Mouse (Mus musculus) embryonic facial prominence, embryonic 10.5 days (tissue): ENCODE measurements at regions not wholly inside any gene's neighbourhood (a gene's known extent, or its start where the extent isn't known, plus 50 kb on each side); places are given as distances from the start of the nearest gene placed in this dataset.

Experiments
- DNase-seq: peaks from one replicate; pipeline ENCODE4 v3.0.0-alpha.2; 2017; ENCODE audit warnings: low spot score
- H3K27ac ChIP-seq: fragments of 300-500 bp; sonication (generic); replicated peaks from 2 replicates; pipeline ENCODE4 v1.5.1; 2016; ENCODE audit warnings: mild to moderate bottlenecking
- H3K27me3 ChIP-seq: fragments of 300-500 bp; sonication (generic); replicated peaks from 2 replicates; pipeline ENCODE4 v1.6.1; 2016; ENCODE audit warnings: low read depth, mild to moderate bottlenecking; ENCODE audit not compliant: poor library complexity, severe bottlenecking
- H3K36me3 ChIP-seq: fragments of 300-500 bp; sonication (generic); replicated peaks from 2 replicates; pipeline ENCODE4 v1.6.1; 2016; ENCODE audit warnings: mild to moderate bottlenecking, moderate library complexity
- H3K4me1 ChIP-seq: fragments of 300-500 bp; sonication (generic); 2 replicates; pipeline ENCODE4 v1.6.1; 2016
- H3K4me3 ChIP-seq: fragments of 300-500 bp; sonication (generic); 2 replicates; pipeline ENCODE4 v1.5.1; 2016; ENCODE audit warnings: mild to moderate bottlenecking, moderate library complexity
- H3K9me3 ChIP-seq: fragments of 300-500 bp; sonication (generic); 2 replicates; pipeline ENCODE4 v1.6.1; 2016; ENCODE audit warnings: mild to moderate bottlenecking
- WGBS: fragments of 180-500 bp; shearing (Covaris S2); methylation state at CpG from one replicate; pipeline ENCODE4 v1.1.7; 2016; 5-methylcytosine and 5-hydroxymethylcytosine counted together

- H3K36me3 ChIP-seq, result no peaks in the 10 kb centered on the region
- no peaks in the 10 kb centered on the region; the same call in 1 of the 2 replicates for H3K27me3 ChIP-seq
- H3K27ac ChIP-seq, result no peak overlapping the region
- WGBS, result 81% methylated on average over 1 of the region's 1 CpGs
- H3K4me1 ChIP-seq, result peaks cover 8% of the 10 kb centered on the region
- no peaks in the 10 kb centered on the region for H3K9me3 ChIP-seq
- no peak for DNase-seq
- no peak overlapping the region for H3K4me3 ChIP-seq
Measured at GRCm38 (mm10) chr13:43852888-43853287, 68.3 kb downstream of the Cd83 start.

GRCm38 (mm10) chr13:43854973-43855372, 70.4 kb downstream of the Cd83 start:
- H3K4me3 ChIP-seq, result no peak overlapping the region
- 90% methylated on average over 2 of the region's 2 CpGs for WGBS
- no peaks in the 10 kb centered on the region for H3K36me3 ChIP-seq
- peaks cover 3% of the 10 kb centered on the region for H3K4me1 ChIP-seq
- no peaks in the 10 kb centered on the region for H3K9me3 ChIP-seq
- DNase-seq, result no peak
- H3K27ac ChIP-seq, result no peak overlapping the region
- no peaks in the 10 kb centered on the region for H3K27me3 ChIP-seq

DNA sequence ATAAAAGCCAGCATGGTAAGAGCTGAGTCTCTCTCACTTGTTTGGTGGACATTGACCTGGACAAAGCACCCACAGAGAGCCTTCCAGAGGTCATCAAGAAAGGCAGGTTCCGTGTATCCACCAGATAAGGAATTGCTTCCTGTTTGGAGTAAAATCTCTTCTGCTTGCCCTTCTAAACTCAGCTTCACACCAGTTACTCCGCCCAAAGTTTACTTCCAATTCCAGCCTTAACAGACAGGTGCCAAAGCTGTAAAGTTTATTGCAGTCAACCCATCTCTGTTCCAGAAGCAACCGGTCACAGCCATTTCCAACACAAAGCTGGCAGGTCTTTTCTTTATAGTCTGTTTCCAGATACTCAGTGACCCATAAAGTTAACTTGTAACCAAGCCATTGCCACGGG, 76.4 kb downstream of the Cd83 start:
- H3K9me3 ChIP-seq, result no peaks in the 10 kb centered on the region

GRCm38 (mm10) chr13:43861424-43861823, 76.8 kb downstream of the Cd83 start:
- H3K4me1 ChIP-seq, result peaks cover 26% of the 10 kb centered on the region
- no peak for DNase-seq
- 80% methylated on average over 7 of the region's 7 CpGs for WGBS

More for the DNA sequence above, 76.4 kb downstream of the Cd83 start:
- DNase-seq, result no peak
- H3K27me3 ChIP-seq, result peaks cover 30% of the 10 kb centered on the region
- peaks cover 24% of the 10 kb centered on the region for H3K4me1 ChIP-seq
- 73% methylated on average over 4 of the region's 4 CpGs for WGBS
- H3K27ac ChIP-seq, result no peak overlapping the region
- no peak overlapping the region for H3K4me3 ChIP-seq
- no peaks in the 10 kb centered on the region for H3K36me3 ChIP-seq

GRCm38 (mm10) chr13:43862056-43862455, 77.5 kb downstream of the Cd83 start:
- Histone ChIP-seq H3K27me3 (peaks cover 41% of the 10 kb centered on the region), H3K36me3 (no peaks in the 10 kb centered on the region), H3K4me3 (no peak overlapping the region), H3K27ac (no peak overlapping the region), H3K4me1 (peaks cover 26% of the 10 kb centered on the region), H3K9me3 (no peaks in the 10 kb centered on the region)
- no peak for DNase-seq
- 78% methylated on average over 5 of the region's 5 CpGs for WGBS

More at GRCm38 (mm10) chr13:43861424-43861823, 76.8 kb downstream of the Cd83 start:
- peaks cover 35% of the 10 kb centered on the region for H3K27me3 ChIP-seq
- H3K9me3 ChIP-seq, result no peaks in the 10 kb centered on the region
- no peak overlapping the region for H3K4me3 ChIP-seq
- no peak overlapping the region for H3K27ac ChIP-seq
- no peaks in the 10 kb centered on the region for H3K36me3 ChIP-seq

- Histone ChIP-seq H3K9me3 (no peaks in the 10 kb centered on the region), H3K27me3 (peaks cover 46% of the 10 kb centered on the region), H3K27ac (no peak overlapping the region), H3K4me1 (peaks cover 26% of the 10 kb centered on the region), H3K36me3 (no peaks in the 10 kb centered on the region), H3K4me3 (no peak overlapping the region)
- DNase-seq, result no peak
- 92% methylated on average over 6 of the region's 6 CpGs for WGBS
Measured at GRCm38 (mm10) chr13:43862586-43862985, 78.0 kb downstream of the Cd83 start.

DNA sequence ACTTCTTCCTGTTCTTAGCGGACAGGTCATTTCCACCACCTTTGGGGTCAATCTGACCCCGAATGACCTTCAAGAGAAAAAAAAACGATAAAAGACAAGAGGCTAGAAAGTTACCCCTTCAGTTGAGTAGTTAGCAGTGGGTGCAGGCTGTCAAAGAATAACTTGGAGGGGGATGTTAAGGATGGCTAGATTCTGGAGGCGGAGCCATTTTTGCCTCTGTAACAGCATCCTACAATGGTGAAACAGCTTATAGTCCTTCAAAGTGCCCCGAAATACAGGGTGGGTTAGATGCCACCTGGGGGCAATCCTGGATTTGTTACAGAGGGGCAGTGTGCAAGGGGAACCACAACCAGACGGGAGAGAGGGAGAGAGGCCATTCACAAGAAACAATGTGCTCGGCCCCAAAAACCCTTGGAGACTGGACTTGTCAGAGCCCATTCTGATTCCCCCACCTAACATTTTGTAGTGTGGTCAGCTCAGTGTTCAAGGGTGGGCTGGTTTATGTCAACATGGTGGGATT, 79.1 kb downstream of the Cd83 start:
- peaks cover 47% of the 10 kb centered on the region for H3K27me3 ChIP-seq
- DNase-seq, result no peak
- H3K27ac ChIP-seq, result peak overlapping the region; percentile 83
- peak overlapping the region; percentile 50 for H3K4me3 ChIP-seq
- 68% methylated on average over 7 of the region's 7 CpGs for WGBS
- no peaks in the 10 kb centered on the region for H3K36me3 ChIP-seq
- H3K9me3 ChIP-seq, result no peaks in the 10 kb centered on the region
- peaks cover 26% of the 10 kb centered on the region for H3K4me1 ChIP-seq

- 1% methylated on average over 35 of the region's 35 CpGs for WGBS
- DNase-seq, result peak; percentile 100
- peak overlapping the region; percentile 83 for H3K27ac ChIP-seq
- H3K27me3 ChIP-seq, result peaks cover 53% of the 10 kb centered on the region
- peaks cover 31% of the 10 kb centered on the region for H3K4me1 ChIP-seq
- peak overlapping the region; percentile 50 for H3K4me3 ChIP-seq
- no peaks in the 10 kb centered on the region for H3K36me3 ChIP-seq
- no peaks in the 10 kb centered on the region for H3K9me3 ChIP-seq
Measured at GRCm38 (mm10) chr13:43864153-43864861, 79.7 kb downstream of the Cd83 start.

GRCm38 (mm10) chr13:43865036-43865435, 80.5 kb downstream of the Cd83 start:
- Histone ChIP-seq H3K27ac (peak overlapping the region; percentile 83), H3K4me3 (peak overlapping the region; percentile 50), H3K36me3 (no peaks in the 10 kb centered on the region), H3K4me1 (peaks cover 32% of the 10 kb centered on the region), H3K27me3 (peaks cover 55% of the 10 kb centered on the region), H3K9me3 (no peaks in the 10 kb centered on the region)
- 2% methylated on average over 20 of the region's 20 CpGs for WGBS
- DNase-seq, result peak; percentile 82

DNA sequence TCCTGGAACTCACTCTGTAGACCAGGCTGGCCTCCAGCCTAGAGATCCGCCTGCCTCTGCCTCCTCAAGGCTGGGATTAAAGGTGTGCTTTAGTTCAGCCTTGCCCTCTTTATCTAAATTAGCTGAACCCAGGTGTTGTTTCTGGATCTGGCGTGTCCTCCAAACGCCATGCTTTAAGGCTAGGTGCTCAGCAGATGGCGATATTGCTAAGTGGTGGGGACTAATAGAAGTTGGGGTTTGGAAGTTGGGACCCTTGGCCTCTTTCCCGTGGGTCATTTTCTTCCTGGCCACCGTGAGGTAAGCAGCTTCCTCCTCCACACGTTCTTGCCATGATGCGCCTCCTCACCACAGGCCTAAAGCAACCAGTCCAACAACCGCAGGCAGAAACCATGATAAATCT, 91.3 kb downstream of the Cd83 start:
- Histone ChIP-seq H3K27ac (no peak overlapping the region), H3K36me3 (no peaks in the 10 kb centered on the region), H3K4me3 (no peak overlapping the region), H3K9me3 (no peaks in the 10 kb centered on the region), H3K4me1 (peaks cover 7% of the 10 kb centered on the region), H3K27me3 (no peaks in the 10 kb centered on the region)
- 87% methylated on average over 9 of the region's 9 CpGs for WGBS
- no peak for DNase-seq

- H3K4me1 ChIP-seq, result peaks cover 8% of the 10 kb centered on the region
- no peak overlapping the region for H3K4me3 ChIP-seq
- H3K27me3 ChIP-seq, result no peaks in the 10 kb centered on the region
- H3K9me3 ChIP-seq, result 0 out of 2 replicates have a peak, but pooled peaks cover 8% of the 10 kb centered on the region
- DNase-seq, result no peak
- 93% methylated on average over 3 of the region's 3 CpGs for WGBS
- H3K27ac ChIP-seq, result no peak overlapping the region
- H3K36me3 ChIP-seq, result no peaks in the 10 kb centered on the region
Measured at GRCm38 (mm10) chr13:43887284-43887683, 102.7 kb downstream of the Cd83 start.

- H3K9me3 ChIP-seq, result 0 out of 2 replicates have a peak, but pooled peaks cover 8% of the 10 kb centered on the region
- H3K36me3 ChIP-seq, result no peaks in the 10 kb centered on the region
- H3K27me3 ChIP-seq, result peaks cover 11% of the 10 kb centered on the region
- H3K4me1 ChIP-seq, result peaks cover 13% of the 10 kb centered on the region
- 69% methylated on average over 3 of the region's 3 CpGs for WGBS
- H3K27ac ChIP-seq, result peak overlapping the region; percentile 52; the same call in 1 of the 2 replicates
- H3K4me3 ChIP-seq, result no peak overlapping the region
- peak; percentile 34 for DNase-seq
Measured at GRCm38 (mm10) chr13:43891928-43892327, 107.4 kb downstream of the Cd83 start.

GRCm38 (mm10) chr13:43895990-43896389, 111.4 kb downstream of the Cd83 start:
- Histone ChIP-seq H3K4me3 (no peak overlapping the region), H3K4me1 (peaks cover 17% of the 10 kb centered on the region), H3K9me3 (no peaks in the 10 kb centered on the region), H3K27me3 (peaks cover 11% of the 10 kb centered on the region), H3K36me3 (no peaks in the 10 kb centered on the region), H3K27ac (no peak overlapping the region)
- 81% methylated on average over 11 of the region's 11 CpGs for WGBS
- DNase-seq, result no peak
